Mouse (Mus musculus) CH12.LX (cell line): ENCODE results near the gene Scpep1. TPM values are rescaled to one million over a fixed set of nuclear protein-coding genes. Genes with fewer than 3 reads are reported as not detected.

Source experiments
- DNase-seq: peaks from one replicate; pipeline ENCODE4 v3.0.0-alpha.2; 2013; ENCODE audit errors: extremely low read depth
- H3K27ac ChIP-seq: 2 replicates; pipeline ENCODE4 v1.5.1; 2012; ENCODE audit warnings: low read depth, mild to moderate bottlenecking, control low read depth, moderate library complexity; ENCODE audit not compliant: insufficient read depth
- H3K27me3 ChIP-seq: replicated peaks from 2 replicates; pipeline ENCODE3; 2012; ENCODE audit warnings: inconsistent platforms
- H3K36me3 ChIP-seq, 2 experiments: replicated peaks in 1 of 2; 2 replicates each; pipeline versions ENCODE3 to v1.6.1; 2012; ENCODE audit warnings: inconsistent platforms in 1 of 2, low read length in 1 of 2, mild to moderate bottlenecking in 1 of 2, mixed read lengths in 1 of 2, moderate library complexity in 1 of 2; ENCODE audit not compliant: control insufficient read depth in 1 of 2, insufficient read depth in 1 of 2
- H3K4me1 ChIP-seq, 2 experiments: 2 replicates each; pipeline ENCODE4 v1.6.1; 2012; ENCODE audit warnings: inconsistent platforms in 1 of 2, moderate library complexity in 1 of 2; ENCODE audit not compliant: insufficient read depth in 2 of 2, control insufficient read depth in 1 of 2
- H3K4me2 ChIP-seq: 2 replicates; pipeline ENCODE4 v1.6.1; 2012; ENCODE audit warnings: low read depth, mild to moderate bottlenecking, control low read depth; ENCODE audit not compliant: poor library complexity, insufficient read depth, severe bottlenecking
- H3K4me3 ChIP-seq, 3 experiments: fragments of 150-350 bp in 1 of 3; sonication (generic) in 1 of 3; replicated peaks in 1 of 3; 2 replicates each; pipeline versions ENCODE3 to v1.5.1; 2011 to 2012; ENCODE audit warnings: low read depth in 2 of 3, low read length in 2 of 3, mild to moderate bottlenecking in 2 of 3, moderate library complexity in 2 of 3, control low read depth in 1 of 3, improper control_type of control experiment in 1 of 3, inconsistent platforms in 1 of 3, mixed read lengths in 1 of 3; ENCODE audit not compliant: poor library complexity in 1 of 3
- H3K79me2 ChIP-seq: replicated peaks from 2 replicates; pipeline ENCODE4 v1.6.1; 2012; ENCODE audit warnings: mild to moderate bottlenecking, moderate library complexity; ENCODE audit not compliant: control insufficient read depth, poor library complexity, insufficient read depth, severe bottlenecking; ENCODE audit errors: extremely low read depth
- H3K9ac ChIP-seq: 2 replicates; pipeline ENCODE4 v1.6.1; 2012; ENCODE audit warnings: low read depth, mild to moderate bottlenecking, control low read depth, moderate library complexity; ENCODE audit not compliant: insufficient read depth
- H3K9me3 ChIP-seq: replicated peaks from 2 replicates; pipeline ENCODE3; 2012; ENCODE audit warnings: low read length, inconsistent platforms, mixed read lengths
- CHD1 ChIP-seq: IDR thresholded peaks from 2 replicates; pipeline ENCODE4 v1.6.1; 2012; ENCODE audit warnings: low read depth, low read length, improper control_type of control experiment, inconsistent platforms
- CHD2 ChIP-seq: IDR thresholded peaks from 2 replicates; pipeline ENCODE4 v1.6.1; 2011; ENCODE audit warnings: low read length, improper control_type of control experiment
- CTCF ChIP-seq, 2 experiments: IDR thresholded peaks in 1 of 2; conservative IDR thresholded peaks in 1 of 2; 2 replicates each; pipeline ENCODE4 v1.5.1; 2011 to 2012; ENCODE audit warnings: low read depth in 2 of 2, low read length in 2 of 2, improper control_type of control experiment in 1 of 2, inconsistent platforms in 1 of 2, mild to moderate bottlenecking in 1 of 2, moderate library complexity in 1 of 2
- E2F4 ChIP-seq: IDR thresholded peaks from 2 replicates; pipeline ENCODE4 v1.6.1; 2011; ENCODE audit warnings: low read depth, low read length, improper control_type of control experiment; ENCODE audit not compliant: insufficient replicate concordance
- EP300 ChIP-seq: IDR thresholded peaks from 2 replicates; pipeline ENCODE4 v1.6.1; 2011; ENCODE audit warnings: low read length, improper control_type of control experiment
- ETS1 ChIP-seq: conservative IDR thresholded peaks from 2 replicates; pipeline ENCODE4 v1.6.1; 2012; ENCODE audit warnings: low read depth, mild to moderate bottlenecking, inconsistent platforms, low read length, improper control_type of control experiment, moderate library complexity
- HCFC1 ChIP-seq: IDR thresholded peaks from 2 replicates; pipeline ENCODE4 v1.6.1; 2012; ENCODE audit warnings: low read depth, mild to moderate bottlenecking, inconsistent platforms, low read length, improper control_type of control experiment
- JUND ChIP-seq: conservative IDR thresholded peaks from 2 replicates; pipeline ENCODE4 v1.6.1; 2011; ENCODE audit warnings: low read depth, low read length, improper control_type of control experiment
- MAFK ChIP-seq: IDR thresholded peaks from 2 replicates; pipeline ENCODE4 v1.6.1; 2011; ENCODE audit warnings: low read length, improper control_type of control experiment; ENCODE audit not compliant: insufficient replicate concordance
- MAZ ChIP-seq: IDR thresholded peaks from 2 replicates; pipeline ENCODE4 v1.6.1; 2012; ENCODE audit warnings: low read depth, mild to moderate bottlenecking, inconsistent platforms, low read length, improper control_type of control experiment, moderate library complexity
- MEF2A ChIP-seq: IDR thresholded peaks from 2 replicates; pipeline ENCODE4 v1.6.1; 2014; ENCODE audit warnings: low read depth, mild to moderate bottlenecking, inconsistent platforms, low read length, improper control_type of control experiment, borderline replicate concordance
- RCOR1 ChIP-seq: conservative IDR thresholded peaks from 2 replicates; pipeline ENCODE4 v1.6.1; 2012; ENCODE audit warnings: low read depth, mild to moderate bottlenecking, inconsistent platforms, low read length, improper control_type of control experiment
- SIN3A ChIP-seq: IDR thresholded peaks from 2 replicates; pipeline ENCODE4 v1.6.1; 2012; ENCODE audit warnings: low read length, improper control_type of control experiment, inconsistent platforms
- TCF12 ChIP-seq: IDR thresholded peaks from 2 replicates; pipeline ENCODE4 v1.6.1; 2014; ENCODE audit warnings: low read depth, mild to moderate bottlenecking, inconsistent platforms, low read length, improper control_type of control experiment
- UBTF ChIP-seq: IDR thresholded peaks from 2 replicates; pipeline ENCODE4 v1.6.1; 2012; ENCODE audit warnings: low read depth, mild to moderate bottlenecking, inconsistent platforms, low read length, improper control_type of control experiment, moderate library complexity
- ZKSCAN1 ChIP-seq: IDR thresholded peaks from 2 replicates; pipeline ENCODE4 v1.6.1; 2012; ENCODE audit warnings: low read depth, inconsistent platforms, low read length, improper control_type of control experiment, borderline replicate concordance
- dilution Hi-C: fragments of 300-500 bp; cut with MboI; formaldehyde crosslinking; loops from 2 replicates; pipeline ENCODE4 v1.14.3; 2020; ENCODE audit warnings: low sequenced_read_pairs; ENCODE audit not compliant: extremely low pct_unique_long_range_greater_than_20kb, extremely low pct_ligation_motif_present
- in situ Hi-C: fragments of 300-500 bp; cut with MboI; formaldehyde crosslinking; loops from 3 replicates; pipeline ENCODE4 v1.14.3; 2019; ENCODE audit warnings: low sequenced_read_pairs, low pct_ligation_motif_present, low pct_unique_long_range_greater_than_20kb, mixed read lengths
- polyA plus RNA-seq: library from polyadenylated mRNA; unstranded; fragments of >175 nt; gene quantifications from 2 replicates; pipeline ENCODE4 v1.2.1, GENCODE M21; 2012; ENCODE audit warnings: low read depth; ENCODE audit not compliant: insufficient read length
- total RNA-seq, 2 experiments: library from RNA; depleted of rRNA; stranded (reverse); fragments of 300-350 nt in 1 of 2; fragments of >200 nt in 1 of 2; gene quantifications; 2 replicates each; pipeline ENCODE4 v1.2.3; 2012 to 2014

The Scpep1 gene
- total and polyA plus RNA-seq, 3 experiments, result 84.5 to 210 (median 121) TPM

- dilution Hi-C loops, result no loop called here
- Histone ChIP-seq H3K27me3 (no peaks in the 10 kb centered on the region), H3K9ac (no peak overlapping the region), H3K4me1 (peaks cover 28 to 63% of the 10 kb centered on the region in 2 experiments), H3K9me3 (no peaks in the 10 kb centered on the region), H3K36me3 (peaks cover 14 to 70% of the 10 kb centered on the region in 2 experiments), H3K27ac (no peak overlapping the region), H3K4me2 (peak overlapping the region; percentile 3; the same call in 1 of the 2 replicates), H3K4me3 (no peak overlapping the region), H3K79me2 (peaks cover 37% of the 10 kb centered on the region)
- TF ChIP-seq MEF2A, result no peak
- TF ChIP-seq ZKSCAN1, result no peak
- no peak for TF ChIP-seq JUND
- no peak for TF ChIP-seq TCF12
- no peak for TF ChIP-seq EP300
- no peak for TF ChIP-seq SIN3A
- no peak for TF ChIP-seq HCFC1
- no peak for DNase-seq
- in situ Hi-C loops, result loop anchor here (5.0 kb wide), 1 partner anchor 34 kb away; no protein-coding TSS in a partner anchor
Observed at GRCm38 (mm10) chr11:89003726-89004125, 48.5 kb upstream of the Scpep1 start.

GRCm38 (mm10) chr11:89003078-89003477, 47.8 kb upstream of the Scpep1 start:
- H3K27me3 ChIP-seq, result no peaks in the 10 kb centered on the region
- peaks cover 12 to 64% of the 10 kb centered on the region in 2 experiments for H3K36me3 ChIP-seq
- peak overlapping the region in 2 of 3 experiments; percentile 10 to 39 for H3K4me3 ChIP-seq
- in situ Hi-C loops (loop anchor here (5.0 kb wide), 1 partner anchor 34 kb away; no protein-coding TSS in a partner anchor), dilution Hi-C loops (no loop called here)
- H3K79me2 ChIP-seq, result peaks cover 37% of the 10 kb centered on the region
- H3K4me1 ChIP-seq, result peaks cover 26 to 63% of the 10 kb centered on the region in 2 experiments
- no peak overlapping the region for H3K9ac ChIP-seq
- peak overlapping the region; percentile 53; the same call in 1 of the 2 replicates for H3K4me2 ChIP-seq
- TF ChIP-seq HCFC1, result no peak
- TF ChIP-seq CHD2, result no peak
- no peak for TF ChIP-seq RCOR1
- TF ChIP-seq E2F4, result no peak
- TF ChIP-seq MAFK, result no peak
- TF ChIP-seq UBTF, result no peak
- TF ChIP-seq CHD1, result no peak
- TF ChIP-seq CTCF (conservative IDR thresholded peaks at IDR 0.05 in 1 of 2, IDR thresholded peaks at IDR 0.05 in 1 of 2; ENCODE audit: low read depth in 2 of 2, low read length in 2 of 2), result no peak
- TF ChIP-seq MAZ, result no peak
- TF ChIP-seq MEF2A, result no peak
- TF ChIP-seq ETS1, result no peak
- H3K9me3 ChIP-seq, result no peaks in the 10 kb centered on the region
- no peak for DNase-seq
- H3K27ac ChIP-seq, result no peak overlapping the region
